Mouse (Mus musculus): ENCODE results near the gene Ndufs6. TPM values are rescaled to one million over a fixed set of nuclear protein-coding genes. Genes with fewer than 3 reads are reported as not detected.

The Ndufs6 gene
- polyA plus RNA-seq, 1 experiment, result 198 TPM

- DNase-seq (ENCODE audit: low read depth), result peak; percentile 74
- TF ChIP-seq POLR2A (IDR thresholded peaks at IDR 0.05; ENCODE audit: borderline replicate concordance, extremely low read depth, insufficient read depth, insufficient read length, poor library complexity, severe bottlenecking), result no peak
- TF ChIP-seq CTCF (IDR thresholded peaks at IDR 0.05; ENCODE audit: borderline replicate concordance, extremely low read depth, insufficient read depth, insufficient read length), result no peak
Measured at GRCm38 (mm10) chr13:73305398-73306084, 22.8 kb downstream of the Ndufs6 start.

- no peak for TF ChIP-seq CTCF (IDR thresholded peaks at IDR 0.05; ENCODE audit: borderline replicate concordance, extremely low read depth, insufficient read depth, insufficient read length)
- no peak for TF ChIP-seq POLR2A (IDR thresholded peaks at IDR 0.05; ENCODE audit: borderline replicate concordance, extremely low read depth, insufficient read depth, insufficient read length, poor library complexity, severe bottlenecking)
- DNase-seq (ENCODE audit: low read depth), result peak; percentile 25
Measured at GRCm38 (mm10) chr13:73304729-73305128, 23.6 kb downstream of the Ndufs6 start.

- peak; percentile 3 for DNase-seq (ENCODE audit: low read depth)
- TF ChIP-seq CTCF (IDR thresholded peaks at IDR 0.05; ENCODE audit: borderline replicate concordance, extremely low read depth, insufficient read depth, insufficient read length) (no peak), POLR2A (IDR thresholded peaks at IDR 0.05; ENCODE audit: borderline replicate concordance, extremely low read depth, insufficient read depth, insufficient read length, poor library complexity, severe bottlenecking) (no peak)
Measured at GRCm38 (mm10) chr13:73299322-73299721, 29.0 kb downstream of the Ndufs6 start.

- DNase-seq (ENCODE audit: low read depth), result no peak
- TF ChIP-seq POLR2A (IDR thresholded peaks at IDR 0.05; ENCODE audit: borderline replicate concordance, extremely low read depth, insufficient read depth, insufficient read length, poor library complexity, severe bottlenecking) (no peak), CTCF (IDR thresholded peaks at IDR 0.05; ENCODE audit: borderline replicate concordance, extremely low read depth, insufficient read depth, insufficient read length) (no peak)
Measured at GRCm38 (mm10) chr13:73298717-73299116, 29.6 kb downstream of the Ndufs6 start.

GRCm38 (mm10) chr13:73291102-73291501 lies 37.2 kb downstream of the Ndufs6 start:
- no peak for TF ChIP-seq CTCF (IDR thresholded peaks at IDR 0.05; ENCODE audit: borderline replicate concordance, extremely low read depth, insufficient read depth, insufficient read length)
- TF ChIP-seq POLR2A (IDR thresholded peaks at IDR 0.05; ENCODE audit: borderline replicate concordance, extremely low read depth, insufficient read depth, insufficient read length, poor library complexity, severe bottlenecking), result no peak
- DNase-seq (ENCODE audit: low read depth), result no peak

- TF ChIP-seq CTCF (IDR thresholded peaks at IDR 0.05; ENCODE audit: borderline replicate concordance, extremely low read depth, insufficient read depth, insufficient read length) (no peak), POLR2A (IDR thresholded peaks at IDR 0.05; ENCODE audit: borderline replicate concordance, extremely low read depth, insufficient read depth, insufficient read length, poor library complexity, severe bottlenecking) (no peak)
- DNase-seq (ENCODE audit: low read depth), result no peak
Measured at GRCm38 (mm10) chr13:73290206-73290605, 38.1 kb downstream of the Ndufs6 start.

- TF ChIP-seq CTCF (IDR thresholded peaks at IDR 0.05; ENCODE audit: borderline replicate concordance, extremely low read depth, insufficient read depth, insufficient read length) (no peak), POLR2A (IDR thresholded peaks at IDR 0.05; ENCODE audit: borderline replicate concordance, extremely low read depth, insufficient read depth, insufficient read length, poor library complexity, severe bottlenecking) (no peak)
Measured at GRCm38 (mm10) chr13:73283534-73283933, 44.8 kb downstream of the Ndufs6 start.

GRCm38 (mm10) chr13:73282407-73282806 lies 45.9 kb downstream of the Ndufs6 start:
- DNase-seq (ENCODE audit: low read depth), result no peak
- TF ChIP-seq POLR2A (IDR thresholded peaks at IDR 0.05; ENCODE audit: borderline replicate concordance, extremely low read depth, insufficient read depth, insufficient read length, poor library complexity, severe bottlenecking) (no peak), CTCF (IDR thresholded peaks at IDR 0.05; ENCODE audit: borderline replicate concordance, extremely low read depth, insufficient read depth, insufficient read length) (no peak)

More at GRCm38 (mm10) chr13:73283534-73283933, 44.8 kb downstream of the Ndufs6 start:
- DNase-seq (ENCODE audit: low read depth), result no peak

GRCm38 (mm10) chr13:73279196-73279595 lies 49.1 kb downstream of the Ndufs6 start:
- TF ChIP-seq CTCF (IDR thresholded peaks at IDR 0.05; ENCODE audit: borderline replicate concordance, extremely low read depth, insufficient read depth, insufficient read length), result no peak
- TF ChIP-seq POLR2A (IDR thresholded peaks at IDR 0.05; ENCODE audit: borderline replicate concordance, extremely low read depth, insufficient read depth, insufficient read length, poor library complexity, severe bottlenecking), result no peak
- no peak for DNase-seq (ENCODE audit: low read depth)

- no peak for TF ChIP-seq POLR2A (IDR thresholded peaks at IDR 0.05; ENCODE audit: borderline replicate concordance, extremely low read depth, insufficient read depth, insufficient read length, poor library complexity, severe bottlenecking)
- no peak for TF ChIP-seq CTCF (IDR thresholded peaks at IDR 0.05; ENCODE audit: borderline replicate concordance, extremely low read depth, insufficient read depth, insufficient read length)
- no peak for DNase-seq (ENCODE audit: low read depth)
Measured at GRCm38 (mm10) chr13:73277797-73278196, 50.5 kb downstream of the Ndufs6 start.

GRCm38 (mm10) chr13:73277361-73277760 lies 51.0 kb downstream of the Ndufs6 start:
- no peak for DNase-seq (ENCODE audit: low read depth)
- TF ChIP-seq POLR2A (IDR thresholded peaks at IDR 0.05; ENCODE audit: borderline replicate concordance, extremely low read depth, insufficient read depth, insufficient read length, poor library complexity, severe bottlenecking) (no peak), CTCF (IDR thresholded peaks at IDR 0.05; ENCODE audit: borderline replicate concordance, extremely low read depth, insufficient read depth, insufficient read length) (no peak)

- no peak for DNase-seq (ENCODE audit: low read depth)
- TF ChIP-seq POLR2A (IDR thresholded peaks at IDR 0.05; ENCODE audit: borderline replicate concordance, extremely low read depth, insufficient read depth, insufficient read length, poor library complexity, severe bottlenecking) (no peak), CTCF (IDR thresholded peaks at IDR 0.05; ENCODE audit: borderline replicate concordance, extremely low read depth, insufficient read depth, insufficient read length) (no peak)
Measured at GRCm38 (mm10) chr13:73273536-73273935, 54.8 kb downstream of the Ndufs6 start.

Data from brain, embryonic 14.5 days (tissue).